Mouse (Mus musculus): ENCODE results near the gene Trim54.

Gene Trim54

DNA sequence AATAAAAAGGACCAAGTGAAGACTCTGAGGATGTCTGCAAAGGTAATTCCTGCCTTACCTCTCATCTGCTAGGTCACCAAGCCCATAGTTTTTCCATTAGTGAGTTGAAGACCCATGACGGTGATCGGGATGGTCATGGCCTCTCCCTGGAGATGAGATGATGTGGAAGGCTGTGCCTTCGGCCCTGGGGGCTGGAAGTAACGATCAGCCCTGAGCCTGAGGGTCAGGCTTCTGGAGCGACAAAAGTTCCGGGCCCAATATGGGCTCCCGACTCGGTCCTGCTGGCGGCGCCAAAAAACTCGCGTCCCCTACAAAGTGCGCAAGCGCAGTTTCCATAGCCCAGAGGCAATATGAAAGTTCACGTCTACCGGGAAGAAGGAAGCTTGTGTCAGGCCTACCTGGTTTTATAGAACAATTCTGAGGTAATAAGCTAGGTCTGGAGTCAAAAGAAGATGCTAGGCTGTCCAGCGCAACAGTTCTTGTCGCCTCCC is 8.5 kb upstream of the Trim54 start, which contains the start of gene Slc30a3:
Slc30a3 (minus strand) TSS at position 238 of the 491 bp plus-strand sequence.
- DNase-seq: no peak

DNA sequence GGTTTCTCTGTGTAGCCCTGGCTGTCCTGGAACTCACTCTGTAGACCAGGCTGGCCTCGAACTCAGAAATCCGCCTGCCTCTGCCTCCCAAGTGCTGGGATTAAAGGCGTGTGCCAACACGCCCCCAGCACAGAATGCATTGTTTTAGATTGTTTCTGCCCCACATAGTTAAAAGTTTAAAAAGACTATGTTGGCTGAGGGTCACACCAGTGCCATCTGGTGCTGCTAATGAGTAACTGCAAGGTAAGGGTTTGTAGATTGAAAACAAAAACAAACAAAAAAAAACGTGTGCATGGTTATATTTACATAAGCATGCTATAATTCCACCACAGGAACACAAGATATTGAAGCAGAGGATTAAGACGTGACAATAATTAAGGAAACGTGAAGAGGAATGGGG is 5.7 kb upstream of the Trim54 start:
- DNase-seq: no peak

DNA sequence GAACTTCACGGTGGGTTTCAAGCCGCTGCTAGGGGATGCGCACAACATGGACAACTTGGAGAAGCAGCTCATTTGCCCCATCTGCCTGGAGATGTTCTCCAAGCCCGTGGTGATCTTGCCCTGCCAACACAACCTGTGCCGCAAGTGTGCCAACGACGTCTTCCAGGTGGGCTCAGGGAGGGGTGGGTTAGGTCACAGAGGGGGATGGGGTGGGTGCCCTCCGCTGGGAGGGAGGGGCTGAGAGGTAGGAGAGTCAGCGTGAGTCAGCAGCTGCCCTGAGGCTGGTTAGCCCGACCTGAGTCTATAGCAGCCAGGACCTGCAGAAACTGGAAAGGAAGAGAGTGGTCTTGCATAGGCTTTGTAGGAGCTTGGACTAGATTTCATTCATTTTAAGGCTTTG is 400 bp downstream of the Trim54 start:
- no peak for DNase-seq

- no peak for DNase-seq
Observed at GRCm38 (mm10) chr5:31121111-31121510, 4.6 kb downstream of the Trim54 start.

DNA sequence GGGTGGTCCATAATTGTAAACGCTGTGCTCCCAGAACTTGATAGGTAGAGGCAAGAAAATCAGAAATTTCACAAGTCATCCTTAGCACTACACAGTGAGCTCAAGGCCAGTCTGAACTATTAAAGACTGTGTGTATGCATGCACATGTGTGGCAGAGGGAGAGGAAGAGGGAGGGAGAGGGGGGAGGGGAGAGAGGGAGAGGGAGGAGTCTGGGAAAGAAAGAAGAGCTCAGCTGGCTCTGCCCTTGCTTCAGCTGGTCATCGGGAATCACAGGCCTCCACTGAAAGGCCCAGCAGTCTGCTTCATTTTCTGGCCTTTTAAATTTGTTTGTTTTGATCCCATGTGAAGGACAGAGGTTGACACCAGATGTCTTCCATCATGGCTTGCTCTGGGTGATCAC is 7.0 kb downstream of the Trim54 start:
- no peak for DNase-seq

DNA sequence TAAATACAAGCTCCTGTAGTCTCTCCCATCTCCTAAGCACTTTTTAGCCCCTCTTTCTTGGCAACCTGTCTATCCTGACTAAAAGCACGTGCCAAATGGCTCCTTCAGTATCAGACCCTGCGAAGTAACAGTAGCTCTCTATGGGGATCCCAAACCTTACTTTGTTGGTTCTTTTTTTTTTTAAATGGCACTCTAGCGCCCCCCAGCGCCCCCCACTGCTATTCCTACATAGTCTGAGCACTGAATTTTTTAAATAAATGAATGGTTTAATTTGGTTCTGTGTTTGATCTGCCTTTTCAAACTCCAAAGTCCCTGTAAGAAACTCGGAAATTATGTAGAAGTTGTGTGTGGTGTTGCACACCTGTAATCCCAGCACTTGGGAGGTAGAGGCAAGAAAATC is 9.5 kb downstream of the Trim54 start:
- DNase-seq: no peak

GRCm38 (mm10) chr5:31136730-31137424 is 20.4 kb downstream of the Trim54 start:
- DNase-seq: no peak

DNA sequence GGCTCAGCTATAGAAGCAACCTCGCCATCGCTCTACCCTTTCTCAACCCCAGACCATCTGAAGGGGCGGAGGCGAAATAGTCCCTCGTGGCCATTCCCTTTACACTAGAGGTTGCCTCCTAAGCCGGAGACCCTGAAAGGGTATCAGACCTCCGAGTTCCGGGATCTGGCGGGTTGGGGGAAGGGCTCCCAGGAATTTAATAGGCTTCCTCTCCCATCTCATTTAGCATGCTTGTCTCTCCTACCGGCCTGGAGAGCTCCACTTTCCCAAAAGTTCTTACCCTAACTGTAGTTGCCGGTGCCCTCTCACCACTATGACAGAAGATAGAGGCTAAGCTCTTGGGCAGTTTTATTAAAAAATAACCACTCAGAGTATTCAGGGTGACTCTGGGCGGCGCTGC is 21.1 kb downstream of the Trim54 start:
- no peak for DNase-seq

- no peak for DNase-seq
Observed at GRCm38 (mm10) chr5:31138241-31138967, 21.9 kb downstream of the Trim54 start, which contains the start of gene Ucn. Gene Ucn (minus strand): TSS chr5:31138829.

DNA sequence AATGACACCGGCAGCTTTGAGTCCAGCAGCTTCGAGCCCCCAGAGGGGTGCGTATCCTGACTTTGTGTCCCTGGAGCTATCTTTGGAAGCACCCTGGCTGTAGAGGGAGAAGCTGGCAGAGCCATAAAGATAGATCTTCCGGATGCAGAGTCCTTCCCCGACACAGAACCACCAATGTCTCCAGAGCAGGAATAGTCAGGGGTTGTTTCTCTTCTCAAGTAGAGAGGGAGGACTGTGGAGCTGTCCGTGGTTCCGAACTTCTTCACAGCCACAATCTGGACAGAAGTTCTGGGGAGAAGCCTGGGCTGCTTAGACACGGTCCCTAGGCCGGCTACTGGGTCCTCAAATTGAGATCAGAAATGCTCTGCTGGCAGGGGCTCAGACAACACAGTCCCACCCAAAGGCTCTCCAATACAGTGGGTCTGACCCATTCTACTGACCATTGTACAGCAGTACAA is 22.5 kb downstream of the Trim54 start:
- DNase-seq: no peak

DNA sequence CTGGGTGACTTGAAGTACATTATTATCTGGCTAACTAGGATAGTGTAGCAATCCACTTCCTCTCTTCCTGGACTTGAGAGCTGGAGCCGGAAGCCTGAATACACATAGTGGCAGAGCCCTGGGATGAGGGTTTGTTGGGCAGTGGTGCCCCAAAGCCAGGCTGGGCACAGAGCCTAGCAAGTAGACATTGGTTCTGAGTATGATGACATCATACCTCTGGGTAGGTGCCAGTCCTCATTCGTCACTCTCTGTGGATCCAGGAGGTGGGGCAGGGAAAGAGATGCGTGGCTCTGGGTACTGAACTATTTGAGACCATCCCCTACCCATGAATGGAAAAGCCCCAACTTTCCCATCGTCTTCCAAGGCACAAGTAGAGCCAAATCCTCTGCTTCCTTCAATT is 33.3 kb downstream of the Trim54 start:
- no peak for DNase-seq

GRCm38 (mm10) chr5:31151746-31152145 is 35.2 kb downstream of the Trim54 start:
- DNase-seq: peak; percentile 53

GRCm38 (mm10) chr5:31153516-31154151 is 37.1 kb downstream of the Trim54 start:
- peak; percentile 16 for DNase-seq

DNA sequence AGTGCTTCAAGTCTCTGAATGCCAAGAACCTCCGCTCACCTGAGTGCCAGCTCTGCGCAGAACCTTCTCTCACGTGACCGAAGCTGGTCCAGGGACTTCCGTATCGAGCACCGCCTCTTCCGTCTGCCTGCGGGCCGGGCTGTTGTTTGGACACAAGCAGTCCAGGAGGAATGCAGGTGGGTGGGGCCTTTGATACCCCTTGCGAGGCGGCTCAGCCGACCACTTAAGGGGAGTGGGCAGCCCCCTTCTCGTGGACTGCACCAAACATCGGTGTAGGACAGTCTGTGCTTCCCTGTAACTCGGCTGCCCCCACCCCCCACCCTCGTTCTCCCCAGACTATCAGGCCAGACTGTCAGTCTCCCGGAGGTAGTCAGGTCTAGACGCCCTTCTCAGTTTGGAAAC is 37.6 kb downstream of the Trim54 start, which contains the start of gene Mpv17:
Mpv17 (minus strand) TSS at position 100 of the 402 bp plus-strand sequence.
- DNase-seq: peak; percentile 77

DNA sequence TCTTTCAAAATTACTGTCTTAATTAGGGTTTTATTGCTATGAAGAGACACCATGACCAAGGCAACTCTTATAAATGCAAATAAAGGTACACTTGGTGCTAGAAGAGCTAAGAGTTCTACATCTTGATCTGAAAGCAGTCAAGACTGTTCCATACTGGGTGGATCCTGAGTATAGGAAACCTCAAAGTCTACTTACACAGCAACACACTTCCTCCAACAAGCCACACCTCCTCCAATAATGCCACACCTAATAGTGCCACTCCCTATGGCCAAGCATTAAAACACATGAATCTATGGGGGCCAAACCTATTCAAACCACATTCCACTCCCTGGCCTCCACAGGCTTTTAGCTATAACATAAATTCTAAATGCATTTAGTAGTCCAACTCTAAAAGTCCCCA is 46.0 kb downstream of the Trim54 start:
- no peak for DNase-seq

DNA sequence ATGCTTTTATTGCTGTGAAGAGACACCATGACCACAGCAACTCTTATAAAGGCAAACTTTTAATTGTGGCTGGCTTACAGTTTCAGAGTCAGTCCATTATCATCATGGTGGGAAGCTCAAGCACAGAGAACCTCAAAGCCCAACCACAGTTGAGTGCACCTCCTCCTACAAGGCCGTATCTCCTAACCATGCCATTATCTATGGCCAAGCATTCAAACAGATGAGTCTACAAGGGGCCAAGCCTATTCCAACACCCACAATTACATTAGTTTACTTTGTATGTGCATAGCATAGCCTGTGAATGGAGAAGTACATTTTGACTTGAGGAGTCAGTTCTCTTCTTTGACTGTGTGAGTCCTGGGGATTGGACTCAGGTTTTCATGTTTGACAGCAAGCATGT is 48.4 kb downstream of the Trim54 start:
- DNase-seq: no peak

- DNase-seq: no peak
Observed at GRCm38 (mm10) chr5:31168630-31169029, 52.1 kb downstream of the Trim54 start.

DNA sequence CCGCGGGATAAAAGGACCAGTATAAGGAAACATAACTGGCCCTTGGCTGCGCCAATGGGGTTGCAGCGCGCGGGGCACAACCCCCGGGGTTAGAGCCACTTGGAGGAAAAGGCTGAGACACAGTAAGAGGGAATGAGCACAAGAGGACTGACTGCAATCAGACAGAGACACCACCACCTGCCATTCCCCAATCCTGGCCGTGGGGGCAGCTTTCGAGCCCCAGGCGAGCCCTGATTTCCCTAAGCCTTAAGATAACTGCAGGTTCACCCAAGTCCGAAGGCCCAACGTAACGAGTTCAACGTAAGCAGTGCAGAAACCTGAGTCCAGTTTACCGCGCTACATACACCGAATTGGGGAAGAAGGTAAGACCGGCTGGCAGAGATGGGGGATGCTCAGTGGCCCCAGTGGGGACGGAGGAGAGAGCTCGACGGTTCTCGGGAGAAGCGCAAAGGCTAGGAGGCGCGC is 62.8 kb downstream of the Trim54 start:
- no peak for DNase-seq

GRCm38 (mm10) chr5:31179766-31180630 is 63.5 kb downstream of the Trim54 start, which contains the start of the genes Gm29609 and Gtf3c2:
Gene Gm29609 (minus strand): TSS chr5:31179911.
Gene Gtf3c2 (minus strand): TSS chr5:31180144.
- peak; percentile 96 for DNase-seq

- no peak for DNase-seq
Observed at GRCm38 (mm10) chr5:31181183-31181770, 64.8 kb downstream of the Trim54 start.

- no peak for DNase-seq
Observed at GRCm38 (mm10) chr5:31183678-31184077, 67.2 kb downstream of the Trim54 start.

Data from cerebellum, adult 11 months (tissue).